Mouse (Mus musculus) heart, adult 2 months (tissue): ENCODE results near the gene Ovca2. TPM values are rescaled to one million over a fixed set of nuclear protein-coding genes. Genes with fewer than 3 reads are reported as not detected.
A peak's percentile ranks its signal among the peaks of the same experiment; 100 is the strongest.

Experiments used
- DNase-seq, 2 experiments: peaks; one replicate each; pipeline ENCODE4 v3.0.0; 2021
- H3K27ac ChIP-seq: fragments of 200-600 bp; 2 replicates; pipeline ENCODE4 v1.8.1; 2022
- H3K27me3 ChIP-seq: fragments of 200-500 bp; 2 replicates; pipeline ENCODE4 v1.6.1; 2012; ENCODE audit warnings: mild to moderate bottlenecking, low read length, inconsistent platforms, mixed read lengths; ENCODE audit not compliant: control insufficient read depth, insufficient read depth
- H3K36me3 ChIP-seq: fragments of 200-500 bp; 2 replicates; pipeline ENCODE4 v1.6.1; 2012; ENCODE audit warnings: low read length, inconsistent platforms; ENCODE audit not compliant: control insufficient read depth, insufficient read depth
- H3K4me1 ChIP-seq: fragments of 200-500 bp; 2 replicates; pipeline ENCODE4 v1.6.1; 2011; ENCODE audit warnings: low read length; ENCODE audit not compliant: control insufficient read depth, insufficient read depth
- H3K4me3 ChIP-seq: fragments of 200-600 bp; 2 replicates; pipeline ENCODE4 v1.8.1; 2022
- H3K79me2 ChIP-seq: fragments of 200-500 bp; replicated peaks from 2 replicates; pipeline ENCODE4 v1.6.1; 2012; ENCODE audit warnings: mild to moderate bottlenecking, inconsistent platforms, low read length, moderate library complexity, mixed read lengths; ENCODE audit not compliant: control insufficient read depth, insufficient read depth
- H3K9ac ChIP-seq: fragments of 200-500 bp; 2 replicates; pipeline ENCODE4 v1.6.1; 2012; ENCODE audit warnings: low read depth, mild to moderate bottlenecking, control low read depth, inconsistent platforms, low read length, mixed read lengths
- CTCF ChIP-seq: fragments of 200-600 bp; IDR thresholded peaks from 2 replicates; pipeline ENCODE4 v1.8.1; 2022; ENCODE audit warnings: antibody characterized with exemption, mild to moderate bottlenecking, moderate library complexity
- EP300 ChIP-seq: fragments of 200-500 bp; IDR thresholded peaks from 2 replicates; pipeline ENCODE4 v1.6.1; 2011; ENCODE audit warnings: low read depth, low read length, control low read depth; ENCODE audit not compliant: insufficient read depth
- POLR2A ChIP-seq: fragments of 200-500 bp; IDR thresholded peaks from 2 replicates; pipeline ENCODE4 v1.6.1; 2011; ENCODE audit warnings: mild to moderate bottlenecking, low read depth, low read length, control low read depth; ENCODE audit not compliant: insufficient read depth
- WGBS: fragments of 180-500 bp; shearing (Covaris S2); methylation state at CpG from one replicate; pipeline ENCODE4 v1.1.7; 2018; 5-methylcytosine and 5-hydroxymethylcytosine counted together
- intact Hi-C: fragments of 180-260 bp; cut with DNase I; formaldehyde crosslinking; loops from one replicate; pipeline ENCODE4 v1.15.1; 2025
- polyA plus RNA-seq: library from polyadenylated mRNA; depleted of rRNA; stranded (reverse); fragments of >200 nt; gene quantifications from 2 replicates; pipeline ENCODE4 v1.2.3, GENCODE M21; 2012
- total RNA-seq, 2 experiments: library from RNA; stranded (reverse); gene quantifications; 2 replicates each; pipeline ENCODE4 v1.2.3; 2021

The Ovca2 gene
- total and polyA plus RNA-seq, 3 experiments, result 5.7 to 11.1 (median 6.1) TPM

DNA sequence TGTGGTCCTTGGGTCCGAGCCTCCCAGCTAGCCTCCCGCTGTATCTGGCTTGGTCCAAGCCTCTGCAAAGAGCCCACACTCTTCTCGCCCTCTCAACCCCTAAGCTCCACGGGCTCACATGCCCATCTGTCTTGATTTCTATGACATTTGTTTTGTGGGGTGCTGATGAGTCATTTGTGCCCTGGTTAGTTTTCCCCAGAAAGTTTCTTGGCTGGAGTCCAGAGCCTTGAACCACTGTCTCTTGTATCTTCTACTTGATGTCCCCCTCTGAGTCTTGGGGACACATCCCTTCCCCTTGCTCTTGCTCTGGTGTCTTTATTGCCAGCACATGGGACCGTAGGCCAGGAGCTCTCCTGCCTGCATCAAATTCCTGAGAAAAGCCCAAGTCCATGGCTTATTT, 21.3 kb upstream of the Ovca2 start:
- intact Hi-C loops, result loop anchor here (10.0 kb wide), 1 partner anchor 205 kb away; no protein-coding TSS in a partner anchor
- 71% methylated on average over 5 of the region's 5 CpGs for WGBS

DNA sequence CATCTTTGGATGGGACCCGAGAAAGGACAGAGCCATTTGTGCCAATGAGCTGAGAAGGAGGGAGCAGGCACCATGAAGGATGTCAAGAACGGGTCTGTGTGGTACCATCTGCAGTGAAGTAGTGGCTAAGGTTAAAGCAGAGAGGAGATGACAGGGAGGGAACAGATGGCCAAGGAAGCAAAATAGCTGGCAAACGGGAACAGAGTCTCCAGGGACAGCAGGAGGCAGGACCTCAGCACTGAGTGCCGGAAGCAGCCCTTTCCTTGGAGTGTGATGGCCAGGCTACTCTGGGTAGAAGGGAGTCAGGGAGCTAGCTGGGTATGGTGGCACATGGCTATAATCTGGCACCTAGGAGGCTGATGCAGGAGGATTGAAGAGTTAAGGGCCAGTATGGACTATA, 20.2 kb upstream of the Ovca2 start:
- 62% methylated on average over 4 of the region's 4 CpGs for WGBS
- Histone ChIP-seq H3K27ac (no peak overlapping the region), H3K27me3 (no peaks in the 10 kb centered on the region), H3K79me2 (no peaks in the 10 kb centered on the region), H3K4me1 (no peaks in the 10 kb centered on the region; the same call in 1 of the 2 replicates), H3K36me3 (no peaks in the 10 kb centered on the region), H3K4me3 (no peak overlapping the region), H3K9ac (no peak overlapping the region)
- TF ChIP-seq POLR2A, result no peak
- no peak for TF ChIP-seq CTCF
- DNase-seq, result no peak
- intact Hi-C loops, result loop anchor here (10.0 kb wide), 1 partner anchor 206 kb away; no protein-coding TSS in a partner anchor

More for the DNA sequence above, 21.3 kb upstream of the Ovca2 start:
- no peaks in the 10 kb centered on the region for H3K27me3 ChIP-seq
- no peaks in the 10 kb centered on the region for H3K36me3 ChIP-seq
- H3K27ac ChIP-seq, result no peak overlapping the region
- H3K79me2 ChIP-seq, result no peaks in the 10 kb centered on the region
- H3K4me3 ChIP-seq, result no peak overlapping the region
- H3K9ac ChIP-seq, result no peak overlapping the region
- DNase-seq, result no peak
- H3K4me1 ChIP-seq, result no peaks in the 10 kb centered on the region; the same call in 1 of the 2 replicates
- TF ChIP-seq EP300 (no peak), POLR2A (no peak), CTCF (no peak)

DNA sequence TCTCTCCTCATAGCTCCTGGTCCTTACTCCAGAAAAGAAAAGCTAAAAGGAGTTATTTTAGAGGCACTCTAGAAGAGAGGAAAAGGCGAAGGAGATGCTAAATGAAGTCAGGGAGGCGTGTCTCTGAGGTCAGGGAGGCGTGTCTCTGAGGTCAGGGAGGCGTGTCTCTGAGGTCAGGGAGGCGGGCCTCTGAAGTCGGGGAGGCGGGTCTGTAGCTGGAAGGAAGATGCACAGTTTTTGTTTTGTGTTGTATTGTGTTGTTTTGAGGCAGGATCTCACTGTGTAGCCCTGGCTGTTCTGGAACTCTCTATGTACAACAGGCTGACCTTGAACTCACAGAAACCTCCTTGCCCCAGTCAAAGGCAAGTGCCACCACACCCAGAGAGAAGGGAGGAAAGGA, 19.3 kb upstream of the Ovca2 start:
- Histone ChIP-seq H3K4me3 (no peak overlapping the region), H3K27me3 (peaks cover 1% of the 10 kb centered on the region; the same call in 1 of the 2 replicates), H3K4me1 (no peaks in the 10 kb centered on the region; the same call in 1 of the 2 replicates), H3K79me2 (no peaks in the 10 kb centered on the region), H3K9ac (no peak overlapping the region), H3K36me3 (no peaks in the 10 kb centered on the region), H3K27ac (no peak overlapping the region)
- DNase-seq, result no peak
- 59% methylated on average over 7 of the region's 7 CpGs for WGBS
- intact Hi-C loops, result loop anchor here (10.0 kb wide), 1 partner anchor 207 kb away; no protein-coding TSS in a partner anchor
- no peak for TF ChIP-seq CTCF
- TF ChIP-seq EP300, result no peak
- no peak for TF ChIP-seq POLR2A

DNA sequence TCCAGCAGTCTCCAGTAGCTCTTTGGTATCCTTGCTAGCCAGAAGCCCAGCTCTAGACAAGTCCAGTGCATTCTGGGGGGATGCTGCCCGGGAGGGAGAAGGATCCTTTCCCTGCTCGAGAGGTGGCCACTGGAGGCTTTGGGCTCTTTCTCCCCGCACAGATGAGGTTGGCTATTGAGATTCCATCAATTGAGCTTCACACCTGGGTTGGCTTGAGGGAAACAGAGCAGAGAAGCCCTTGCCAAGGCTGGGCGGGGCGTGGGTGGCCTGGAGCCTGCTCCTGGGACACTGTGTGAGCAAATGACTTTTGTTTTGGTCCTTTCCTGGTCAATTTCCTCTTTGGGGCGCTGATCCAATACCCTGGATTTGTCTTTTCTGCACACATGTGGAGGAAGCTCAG, 17.5 kb upstream of the Ovca2 start:
- no peak for TF ChIP-seq EP300
- no peak for TF ChIP-seq CTCF
- Histone ChIP-seq H3K79me2 (no peaks in the 10 kb centered on the region), H3K36me3 (no peaks in the 10 kb centered on the region), H3K27me3 (peaks cover 1% of the 10 kb centered on the region; the same call in 1 of the 2 replicates), H3K27ac (no peak overlapping the region), H3K4me1 (no peaks in the 10 kb centered on the region), H3K4me3 (no peak overlapping the region), H3K9ac (no peak overlapping the region)
- intact Hi-C loops, result loop anchor here (10.0 kb wide), 1 partner anchor 209 kb away; no protein-coding TSS in a partner anchor
- 70% methylated on average over 6 of the region's 6 CpGs for WGBS
- DNase-seq, result no peak

DNA sequence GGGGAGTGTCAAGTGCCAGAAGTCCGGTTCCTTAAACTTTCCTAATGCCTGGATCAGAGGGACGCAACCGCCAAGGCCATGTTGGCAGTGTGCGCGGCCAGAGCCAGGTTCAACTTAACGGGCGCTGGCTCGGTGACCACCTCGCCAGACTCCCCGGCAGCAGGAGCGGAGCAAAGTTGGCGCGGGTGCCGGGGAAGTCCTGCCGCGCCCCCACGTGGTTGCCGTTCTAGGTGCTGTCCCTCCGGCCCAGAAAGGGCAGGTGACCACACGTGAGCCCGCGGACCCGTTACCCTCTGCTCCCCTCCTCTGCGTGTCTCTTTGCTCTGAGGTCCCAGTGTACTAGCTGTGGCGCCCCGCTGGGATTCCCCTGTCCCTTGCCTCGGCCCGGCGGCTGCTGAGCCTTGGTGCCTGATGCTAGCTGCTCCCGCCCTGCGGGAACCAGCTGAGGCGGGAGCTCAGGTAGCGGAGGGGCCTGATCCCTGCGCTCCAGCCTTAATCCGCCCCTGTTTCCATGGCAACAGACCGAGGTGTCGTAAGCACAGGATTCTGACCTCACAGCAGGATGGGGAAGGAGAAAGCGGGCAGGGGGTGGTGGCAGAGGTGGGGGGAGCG, 16.3 kb upstream of the Ovca2 start:
- H3K27me3 ChIP-seq, result peaks cover 1% of the 10 kb centered on the region; the same call in 1 of the 2 replicates
- TF ChIP-seq EP300, result no peak
- no peak for TF ChIP-seq POLR2A
- TF ChIP-seq CTCF, result peak; percentile 47
- no peaks in the 10 kb centered on the region for H3K79me2 ChIP-seq
- intact Hi-C loops, result loop anchor here (2.0 to 10.0 kb wide), 2 partner anchors 14 to 210 kb away; no protein-coding TSS in a partner anchor
- peak overlapping the region; percentile 64 for H3K4me3 ChIP-seq
- WGBS, result 3% methylated on average over 39 of the region's 39 CpGs
- H3K36me3 ChIP-seq, result no peaks in the 10 kb centered on the region
- peak overlapping the region; percentile 81 for H3K9ac ChIP-seq
- peaks cover 2% of the 10 kb centered on the region; the same call in 1 of the 2 replicates for H3K4me1 ChIP-seq
- peak; percentile 67 to 69 for DNase-seq
- H3K27ac ChIP-seq, result no peak overlapping the region; the same call in 1 of the 2 replicates
